In the genomic region with DNA sequence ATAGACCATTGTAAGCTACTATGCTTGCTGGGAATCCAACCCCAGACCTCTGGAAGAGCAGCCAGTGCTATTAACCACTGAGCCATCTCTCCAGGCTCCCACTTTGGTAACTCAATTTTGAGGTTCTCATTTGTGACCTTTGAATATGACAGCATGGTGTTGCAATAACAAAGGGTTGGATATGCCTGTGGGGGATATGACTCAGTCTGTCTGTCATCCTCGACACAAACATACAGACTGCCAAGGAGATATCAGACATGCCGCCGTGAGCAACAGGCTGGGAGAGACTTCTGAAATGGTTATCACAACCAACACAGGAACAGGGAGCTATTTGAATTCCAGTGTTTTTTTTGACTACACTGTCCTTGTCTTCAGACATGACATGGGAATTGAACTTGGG, we compare ENCODE assay signal across 23 mouse cellular contexts. TPM values are rescaled to one million over a fixed set of nuclear protein-coding genes. Genes with fewer than 3 reads are reported as not detected.
DNase-seq lines count a peak whose midpoint lies in the region; ATAC-seq and TF ChIP-seq lines count a peak whose summit lies in the region.
"Had no signal": no experiment of that assay in that cellular context is flagged by ENCODE, and none has a peak within 500 bp of the region (broad histone marks: within the 10 kb centered on the region; RNA-seq: fewer than 3 reads in every experiment).

No protein-coding gene starts in this region.

- no peaks in the 10 kb centered on the region for H3K9me3 ChIP-seq in lung, postnatal 0 days (ENCODE audit: low read length)
- H3K9me3 ChIP-seq: embryonic facial prominence, embryonic 15.5 days; forebrain, embryonic 12.5 days; hindbrain, embryonic 15.5 days; liver, embryonic 13.5 days; midbrain, embryonic 10.5 days had no signal

- TF ChIP-seq POLR2A in myocyte (IDR thresholded peaks at IDR 0.05; ENCODE audit: insufficient read length, low read depth): no peak

- H3K27me3 ChIP-seq in lung, postnatal 0 days (replicated peaks; ENCODE audit: insufficient read depth, low read length): no peaks in the 10 kb centered on the region
- no peaks in the 10 kb centered on the region for H3K27me3 ChIP-seq in myocyte (ENCODE audit: control insufficient read depth, insufficient read depth, insufficient read length)
- H3K27me3 ChIP-seq: embryonic facial prominence, embryonic 15.5 days; forebrain, embryonic 12.5 days; hindbrain, embryonic 15.5 days; liver, embryonic 13.5 days had no signal

- 32% methylated on average over 3 of the region's 3 CpGs for WGBS in lung, postnatal 0 days

- no peak overlapping the region for H3K9ac ChIP-seq in lung, postnatal 0 days (replicated peaks; ENCODE audit: low read depth)
- H3K9ac ChIP-seq: embryonic facial prominence, embryonic 15.5 days; forebrain, embryonic 12.5 days; hindbrain, embryonic 15.5 days; liver, embryonic 13.5 days had no signal

- ATAC-seq in lung, postnatal 0 days: peak; percentile 46; the same call in 1 of the 2 replicates
- peak; percentile 79 for ATAC-seq in common myeloid progenitor, adult 5-6 weeks (replicated peaks; ENCODE audit: low read depth, poor library complexity, severe bottlenecking)

- no peaks in the 10 kb centered on the region for H3K36me3 ChIP-seq in lung, postnatal 0 days (ENCODE audit: insufficient read depth, low read length)
- no peaks in the 10 kb centered on the region for H3K36me3 ChIP-seq in myocyte (ENCODE audit: control insufficient read depth, insufficient read depth)
- H3K36me3 ChIP-seq: embryonic facial prominence, embryonic 15.5 days; forebrain, embryonic 12.5 days; hindbrain, embryonic 15.5 days; liver, embryonic 13.5 days; midbrain, embryonic 10.5 days had no signal

- DNase-seq in lung, postnatal 0 days (ENCODE audit: low spot score): peak; percentile 33
- DNase-seq in lung, postnatal 14 days: no peak
- peak; percentile 65 for DNase-seq in NIH3T3 (ENCODE audit: low read depth)
- DNase-seq in ovary, postnatal 14 days (ENCODE audit: low spot score): no peak
- no peak for DNase-seq in frontal cortex, postnatal 25 days (ENCODE audit: low spot score in 2 of 2)
- DNase-seq: cerebellum, adult 9-11 months; kidney, adult 18-20 months; kidney, postnatal 10 days; left cerebral cortex, postnatal 4 days; liver, embryonic 13.5 days; thymus, postnatal 14 days had no signal

- no peak overlapping the region for H3K4me3 ChIP-seq in lung, postnatal 0 days (ENCODE audit: low read depth, low read length)
- H3K4me3 ChIP-seq in myocyte: no peak overlapping the region
- H3K4me3 ChIP-seq: embryonic facial prominence, embryonic 15.5 days; forebrain, embryonic 12.5 days; hindbrain, embryonic 15.5 days; layer of hippocampus, adult 2 months; liver, embryonic 13.5 days; midbrain, embryonic 10.5 days had no signal

- no peak overlapping the region for H3K4me2 ChIP-seq in lung, postnatal 0 days (replicated peaks; ENCODE audit: low read depth, low read length)
- H3K4me2 ChIP-seq in myocyte (ENCODE audit: low read depth): peak overlapping the region; percentile 2
- H3K4me2 ChIP-seq: embryonic facial prominence, embryonic 15.5 days; forebrain, embryonic 12.5 days; hindbrain, embryonic 15.5 days; liver, embryonic 13.5 days had no signal

- no peak overlapping the region for H3ac ChIP-seq in myocyte (ENCODE audit: control insufficient read depth, insufficient read length)

- no peak overlapping the region for H3K27ac ChIP-seq in lung, postnatal 0 days (ENCODE audit: low read length)
- H3K27ac ChIP-seq: embryonic facial prominence, embryonic 15.5 days; forebrain, embryonic 12.5 days; hindbrain, embryonic 15.5 days; layer of hippocampus, adult 2 months; liver, embryonic 13.5 days; midbrain, embryonic 10.5 days had no signal

- TF ChIP-seq CTCF in lung, postnatal 0 days (IDR thresholded peaks at IDR 0.05): no peak

- no peaks in the 10 kb centered on the region for H3K79me2 ChIP-seq in myocyte (ENCODE audit: control insufficient read depth, insufficient read depth)

- no peaks in the 10 kb centered on the region for H3K4me1 ChIP-seq in lung, postnatal 0 days (ENCODE audit: insufficient read depth, low read depth, low read length)
- H3K4me1 ChIP-seq: embryonic facial prominence, embryonic 15.5 days; hindbrain, embryonic 15.5 days had no signal

- no peak for TF ChIP-seq EP300 in lung, postnatal 0 days (IDR thresholded peaks at IDR 0.05)

TF ChIP-seq in myocyte, 11 proteins besides CTCF, POLR2A, EP300 and RAD21:
- no peak for TF ChIP-seq E2F4 (IDR thresholded peaks at IDR 0.05; ENCODE audit: insufficient read depth)
- peak; percentile 68; the same call in 1 of the 2 replicates for TF ChIP-seq CEBPB (IDR thresholded peaks at IDR 0.05; ENCODE audit: insufficient read depth, poor library complexity, severe bottlenecking)
TF ChIP-seq in myocyte: peak in this region for 1.

RNA-seq across cellular contexts. Expression of a gene that starts 20.3 kb away (rescaled TPM):
- 8.0 and 9.3 TPM in 2 replicates for polyA plus RNA-seq in lung, postnatal 0 days (2015; fragmentation: Nextera tagmentation; extraction: Ambion mirVana)
- total RNA-seq in common myeloid progenitor, adult 5-6 weeks (2017): 7.5 and 9.4 TPM in 2 replicates
- polyA plus RNA-seq in myocyte (2012; fragmentation: generic; extraction: Trizol): not detected

RNA-seq across cellular contexts. Expression of a gene that starts 26.0 kb away (rescaled TPM):
- polyA plus RNA-seq in lung, postnatal 0 days (2015; fragmentation: Nextera tagmentation; extraction: Ambion mirVana): 0.21 and 0.35 TPM in 2 replicates
- total RNA-seq in common myeloid progenitor, adult 5-6 weeks (2017): not detected in 2 replicates
- polyA plus RNA-seq in myocyte (2012; fragmentation: generic; extraction: Trizol): 35.6 TPM
- polyA plus RNA-seq: hindbrain, embryonic 15.5 days; midbrain, embryonic 10.5 days had no signal

RNA-seq across cellular contexts. Expression of a gene that starts 42.5 kb away (rescaled TPM):
- polyA plus RNA-seq in lung, postnatal 0 days (2015; fragmentation: Nextera tagmentation; extraction: Ambion mirVana): 0.23 TPM in 2 replicates
- not detected in 2 replicates for total RNA-seq in common myeloid progenitor, adult 5-6 weeks (2017)
- not detected for polyA plus RNA-seq in myocyte (2012; fragmentation: generic; extraction: Trizol)
- total RNA-seq: adrenal gland, adult 18-20 months; gastrocnemius, adult 18-20 months; layer of hippocampus, adult 2 months; left cerebral cortex, adult 18-20 months; left cerebral cortex, postnatal 4 days had no signal
- polyA plus RNA-seq: forebrain, embryonic 12.5 days; heart, postnatal 0 days; hindbrain, embryonic 15.5 days; liver, embryonic 13.5 days; midbrain, embryonic 10.5 days; neural tube, embryonic 14.5 days had no signal

Comparison
In these comparisons a context has a peak if more than half of its experiments do, and no peak if none do; other contexts are left out.
1. DNase-seq: peak in lung, postnatal 0 days (single experiment) and NIH3T3 (single experiment); none in lung, postnatal 14 days (single experiment), ovary, postnatal 14 days (single experiment) and frontal cortex, postnatal 25 days (0 of 2).
2. RNA of a gene that starts 26.0 kb away (polyA plus RNA-seq): 35.6 TPM in myocyte (single experiment); 0.21 to 0.35 TPM in lung, postnatal 0 days; every median in the first group is over 10 times any median in the second.